Mouse (Mus musculus) lung, postnatal 36 days (tissue): ENCODE data around the gene Serpinb1c.
"Not testable (repeated sequence)": the region's sequence is repeated elsewhere in the genome, so short reads cannot be mapped to it uniquely, and the experiment has no call there.

Source experiments
- DNase-seq: peaks from one replicate; pipeline ENCODE4 v3.0.0; 2022; ENCODE audit warnings: mixed read lengths

The Serpinb1c gene

DNA sequence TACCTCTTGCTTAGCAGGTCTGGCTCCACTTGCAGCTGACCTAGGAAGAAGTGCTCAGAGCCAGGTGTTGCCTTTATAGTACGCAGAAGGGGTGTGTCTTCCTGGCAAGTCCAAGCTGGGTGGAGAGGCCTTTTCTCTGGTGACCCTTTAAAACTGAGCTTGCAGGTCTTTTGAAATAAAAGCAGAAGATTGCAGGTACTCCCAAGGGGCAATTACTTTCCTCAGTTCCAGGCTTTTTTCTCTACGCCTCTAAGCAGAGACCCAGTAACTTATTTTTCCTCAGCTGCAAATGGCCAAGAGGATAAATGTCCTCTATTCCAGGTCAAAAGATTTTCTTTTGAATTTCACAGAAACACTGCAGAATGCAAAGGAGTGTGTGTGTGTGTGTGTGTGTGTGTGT lies at the start of gene Serpinb1c:
Gene Serpinb1c (minus strand): TSS at position 101 of the 400 bp plus-strand sequence.
- DNase-seq = no peak

DNA sequence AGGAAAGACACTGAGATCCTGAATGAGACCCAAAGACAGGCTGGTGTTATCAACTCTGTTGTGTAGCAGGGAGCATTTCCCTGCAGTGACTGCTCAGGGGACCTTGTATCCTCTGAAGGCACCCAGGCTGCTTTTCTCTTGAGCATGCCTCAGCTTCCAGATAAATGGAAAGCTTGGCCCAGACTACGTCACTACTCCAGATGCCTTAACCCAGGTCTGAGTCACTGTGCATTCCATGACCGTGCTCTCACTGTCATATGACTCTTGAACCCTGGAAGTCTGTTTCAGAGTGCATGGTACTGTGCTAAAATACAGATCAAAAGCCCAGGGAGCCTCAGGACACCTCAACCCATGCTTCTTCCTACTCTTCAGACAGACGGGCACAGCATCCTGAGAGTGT lies 41.2 kb upstream of the Serpinb1c start:
- DNase-seq = peak; percentile 52

- DNase-seq = not testable (repeated sequence)
Measured at GRCm38 (mm10) chr13:32938275-32938674, 40.3 kb upstream of the Serpinb1c start.

DNA sequence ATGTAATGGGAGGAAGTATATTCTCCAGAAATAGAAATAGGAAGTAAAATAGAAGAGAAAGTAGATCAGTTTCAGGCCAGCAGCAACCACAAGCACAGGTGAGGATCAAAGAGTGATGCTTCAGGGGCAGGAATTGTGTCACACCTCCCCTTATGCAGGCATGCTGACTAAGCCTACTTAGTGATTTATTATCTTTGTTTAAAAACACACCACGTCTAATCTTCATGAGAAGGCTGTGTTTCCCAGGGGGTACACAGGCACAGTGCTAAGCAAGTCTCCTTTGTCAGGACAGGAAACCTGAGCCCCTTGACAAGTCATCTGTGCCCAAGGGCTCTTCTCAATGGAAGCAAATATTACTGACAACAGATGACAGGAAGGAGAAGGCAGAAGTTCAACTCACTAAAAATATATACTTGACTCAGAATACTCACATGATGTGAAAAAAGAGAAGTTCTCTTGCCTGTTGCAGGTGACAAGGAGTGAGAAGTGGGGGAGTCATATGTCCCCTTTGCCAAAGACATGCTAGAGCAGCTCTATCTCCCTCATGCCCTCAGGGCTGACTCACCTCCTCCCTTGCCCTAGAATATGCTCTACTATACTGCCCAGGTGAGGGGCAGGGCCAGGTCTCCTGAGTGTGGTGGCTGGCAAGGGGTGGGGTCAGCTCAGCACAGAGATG lies 36.8 kb upstream of the Serpinb1c start:
- no peak for DNase-seq

- DNase-seq = peak; percentile 55
Measured at GRCm38 (mm10) chr13:32929107-32929750, 31.2 kb upstream of the Serpinb1c start.

DNA sequence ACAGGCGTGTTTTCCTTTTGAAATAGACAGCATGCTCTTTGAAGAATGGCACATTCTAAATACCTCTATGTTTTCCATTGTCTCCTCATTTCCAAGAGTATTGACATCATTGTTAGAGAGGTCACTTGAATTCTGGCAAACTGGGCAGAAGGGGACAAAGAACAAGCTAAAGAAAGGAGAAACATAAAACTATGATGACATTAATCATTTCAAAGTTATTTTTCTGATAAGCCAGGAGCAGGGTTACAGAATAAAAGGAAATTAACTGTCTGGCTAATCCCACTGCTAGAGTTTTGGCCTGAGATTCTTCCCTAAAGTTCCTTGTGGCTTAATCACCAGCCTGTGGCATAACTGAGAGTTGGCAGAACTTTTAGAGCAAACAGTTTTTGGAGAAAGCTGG lies 29.2 kb upstream of the Serpinb1c start:
- DNase-seq = no peak

GRCm38 (mm10) chr13:32926661-32927060 lies 28.6 kb upstream of the Serpinb1c start:
- no peak for DNase-seq

GRCm38 (mm10) chr13:32924578-32925360 lies 26.8 kb upstream of the Serpinb1c start:
- peak; percentile 86 for DNase-seq

GRCm38 (mm10) chr13:32922622-32923021 lies 24.6 kb upstream of the Serpinb1c start:
- no peak for DNase-seq

DNA sequence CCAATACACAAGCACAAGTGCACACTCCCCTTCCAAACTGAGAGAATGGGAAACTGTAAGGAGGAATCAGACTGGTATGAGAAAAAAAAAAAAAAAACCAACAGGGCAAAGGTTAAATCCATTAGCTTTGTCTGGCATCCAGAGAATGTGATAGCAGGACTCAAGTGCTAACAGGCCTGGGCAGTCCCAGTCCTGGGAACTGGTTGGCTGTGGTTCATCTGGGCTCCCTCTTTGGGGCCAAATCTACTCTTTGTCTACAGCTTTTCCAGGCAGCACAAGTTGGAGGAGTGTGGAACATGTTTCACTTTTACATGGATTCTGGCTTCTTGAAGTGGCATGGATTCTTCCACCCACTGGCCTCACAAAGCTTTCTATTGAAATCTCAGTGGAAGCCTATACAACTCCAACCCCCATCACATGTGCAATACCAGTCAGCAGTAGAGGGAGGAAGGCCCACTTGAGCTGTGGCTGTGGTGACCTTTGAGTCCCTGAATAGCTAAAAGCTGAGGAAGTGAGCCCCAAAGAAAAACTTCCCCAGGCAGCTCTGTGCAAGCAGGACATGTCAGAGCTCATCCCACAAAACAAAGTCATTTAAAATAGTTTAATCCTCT lies 14.9 kb upstream of the Serpinb1c start:
- DNase-seq = peak; percentile 60

DNA sequence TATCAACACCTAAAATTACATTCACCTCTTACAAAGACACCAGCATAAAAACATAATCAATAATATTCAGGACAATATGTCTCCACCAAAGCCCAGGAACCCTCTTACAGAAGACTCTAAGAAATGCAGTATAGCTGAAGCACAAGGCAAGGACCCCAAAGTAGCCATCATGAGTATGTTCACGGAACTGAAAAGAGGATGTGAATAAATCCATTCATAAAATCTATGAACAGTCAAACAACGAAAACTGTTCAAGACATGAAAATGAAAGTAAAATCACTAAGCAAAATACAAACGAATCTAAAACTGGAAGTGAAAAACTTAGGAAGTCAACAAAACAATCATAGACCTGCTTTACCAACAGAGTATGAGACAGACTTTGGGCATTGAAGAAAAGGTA lies 10.2 kb upstream of the Serpinb1c start:
- no peak for DNase-seq

GRCm38 (mm10) chr13:32903211-32903873 lies 5.3 kb upstream of the Serpinb1c start:
- peak; percentile 97 for DNase-seq

DNA sequence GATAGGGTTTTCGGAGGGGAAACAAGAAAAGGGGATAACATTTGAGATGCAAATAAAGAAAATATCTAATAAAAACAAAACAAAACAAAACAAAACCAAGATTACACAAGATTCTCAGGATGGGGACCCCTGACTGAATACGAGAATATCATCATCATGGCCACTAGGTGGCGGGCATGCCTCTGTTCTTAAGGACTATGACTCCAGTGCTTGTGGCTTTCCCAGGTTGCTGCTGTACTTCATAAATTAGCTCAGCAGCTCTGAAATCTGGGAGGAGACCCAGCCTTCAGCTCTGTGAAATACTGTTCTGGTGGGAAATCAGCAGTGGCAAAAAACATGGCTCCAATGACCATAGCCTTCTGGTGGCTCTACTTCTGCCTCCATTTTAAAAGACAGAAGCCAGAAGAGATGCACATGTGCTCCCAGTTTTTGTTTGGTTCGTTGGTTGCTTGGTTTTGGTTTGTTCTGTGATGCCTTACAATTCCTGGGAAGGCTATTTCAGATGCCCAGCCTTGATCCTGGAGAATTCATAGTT lies 4.5 kb upstream of the Serpinb1c start:
- peak; percentile 90 for DNase-seq

GRCm38 (mm10) chr13:32900639-32901038 lies 2.6 kb upstream of the Serpinb1c start:
- DNase-seq = peak; percentile 85

GRCm38 (mm10) chr13:32899114-32899513 lies 1.1 kb upstream of the Serpinb1c start:
- DNase-seq = not testable (repeated sequence)

DNA sequence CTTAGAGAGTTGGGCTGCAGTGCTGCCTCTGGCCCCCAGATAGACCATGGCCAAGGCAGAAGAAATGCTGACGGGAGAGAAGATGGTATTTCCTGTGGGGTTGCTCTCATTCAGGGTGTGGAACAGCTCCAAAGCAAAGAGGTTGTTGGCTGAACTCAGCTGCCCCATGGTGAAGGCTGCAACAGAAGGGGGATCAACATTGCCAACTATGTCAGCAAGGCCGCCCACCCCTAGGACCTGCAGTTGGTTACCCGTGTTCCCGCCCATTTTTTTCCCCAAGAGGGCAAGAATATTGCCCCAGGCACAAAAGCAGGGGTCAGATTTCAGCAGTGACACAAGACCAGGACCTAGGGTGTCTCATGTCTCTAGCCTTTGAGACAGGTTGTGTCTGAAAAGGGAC lies 1.1 kb downstream of the Serpinb1c start:
- no peak for DNase-seq

GRCm38 (mm10) chr13:32884755-32885154 lies 13.3 kb downstream of the Serpinb1c start:
- DNase-seq = no peak

DNA sequence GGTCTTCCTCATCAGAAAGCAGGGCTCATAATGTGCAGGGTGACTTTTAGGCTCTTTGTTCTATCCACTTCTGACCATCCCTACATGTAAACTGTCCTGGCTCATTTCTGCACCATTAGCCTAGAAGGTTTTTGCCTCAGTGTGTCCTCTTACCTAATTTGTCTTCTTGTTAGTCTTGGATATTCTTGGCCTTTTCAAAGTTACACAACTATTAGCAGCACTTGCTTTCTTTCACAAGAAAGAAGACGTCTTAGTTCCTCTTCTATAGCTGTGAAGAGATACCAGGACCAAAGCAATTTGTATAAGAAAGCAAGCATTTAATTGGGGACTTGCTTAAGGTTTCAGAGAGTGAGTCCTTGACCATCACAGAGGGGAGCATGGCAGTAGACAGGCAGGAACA lies 24.1 kb downstream of the Serpinb1c start:
- no peak for DNase-seq

DNA sequence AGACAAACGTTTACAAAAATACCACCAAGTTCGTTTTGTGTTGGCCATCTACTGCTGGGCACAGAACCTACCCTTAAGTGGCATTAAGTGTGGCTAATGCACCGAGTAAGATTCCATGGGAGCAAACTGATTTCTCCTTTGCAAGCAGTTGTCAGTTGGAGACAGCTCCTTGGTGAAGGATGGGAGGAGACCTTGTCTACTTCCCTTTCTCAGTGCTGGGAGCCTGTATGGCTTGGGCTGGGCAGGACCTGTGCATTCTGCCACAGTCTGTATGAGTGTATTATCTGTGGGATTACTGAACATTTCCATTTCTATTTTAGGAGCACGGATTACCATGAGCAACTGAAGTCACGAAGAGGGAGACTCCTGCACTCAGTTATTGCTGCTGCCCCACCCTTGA lies 29.2 kb downstream of the Serpinb1c start:
- DNase-seq = no peak

GRCm38 (mm10) chr13:32868233-32868632 lies 29.8 kb downstream of the Serpinb1c start:
- DNase-seq = not testable (repeated sequence)

DNA sequence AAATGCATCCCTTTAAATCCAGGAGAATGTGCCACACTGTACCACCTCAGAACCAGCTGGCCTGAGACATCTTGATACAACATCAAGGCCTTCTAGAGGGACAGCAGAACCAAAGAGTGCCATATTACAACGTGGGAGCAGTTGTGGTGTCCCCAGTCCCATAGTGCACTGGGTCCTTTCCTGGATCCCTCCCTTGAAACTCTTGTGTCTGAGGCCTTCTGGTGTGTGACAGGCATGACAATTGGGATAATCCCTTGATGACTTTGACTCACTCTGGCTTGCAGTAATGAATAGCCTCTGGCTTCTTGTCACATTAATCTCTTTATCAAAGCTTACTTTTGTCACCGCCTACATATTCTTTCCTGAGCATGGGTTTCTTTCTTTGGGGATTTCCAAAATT lies 31.0 kb downstream of the Serpinb1c start:
- DNase-seq = no peak

GRCm38 (mm10) chr13:32866484-32866883 lies 31.5 kb downstream of the Serpinb1c start:
- peak; percentile 85 for DNase-seq
